Mouse (Mus musculus) C2C12 (cell line): ENCODE data around the gene Cnst.

Experiments used
- CEBPB ChIP-seq: IDR thresholded peaks from one replicate; pipeline ENCODE4 v1.6.1; 2011; ENCODE audit warnings: low read depth, mild to moderate bottlenecking, control low read depth, moderate library complexity
- CTCF ChIP-seq: IDR thresholded peaks from one replicate; pipeline ENCODE4 v1.5.1; 2011; ENCODE audit not compliant: control insufficient read depth, insufficient read depth, insufficient read length
- MYOD1 ChIP-seq: IDR thresholded peaks from one replicate; pipeline ENCODE4 v1.6.1; 2011; ENCODE audit warnings: low read depth; ENCODE audit not compliant: control insufficient read depth, insufficient read length
- MYOG ChIP-seq: IDR thresholded peaks from one replicate; pipeline ENCODE4 v1.6.1; 2011; ENCODE audit not compliant: control insufficient read depth, insufficient read length; ENCODE audit errors: extremely low read depth
- USF1 ChIP-seq: IDR thresholded peaks from one replicate; pipeline ENCODE4 v1.6.1; 2011; ENCODE audit warnings: low read depth, mild to moderate bottlenecking, control low read depth, moderate library complexity

DNA sequence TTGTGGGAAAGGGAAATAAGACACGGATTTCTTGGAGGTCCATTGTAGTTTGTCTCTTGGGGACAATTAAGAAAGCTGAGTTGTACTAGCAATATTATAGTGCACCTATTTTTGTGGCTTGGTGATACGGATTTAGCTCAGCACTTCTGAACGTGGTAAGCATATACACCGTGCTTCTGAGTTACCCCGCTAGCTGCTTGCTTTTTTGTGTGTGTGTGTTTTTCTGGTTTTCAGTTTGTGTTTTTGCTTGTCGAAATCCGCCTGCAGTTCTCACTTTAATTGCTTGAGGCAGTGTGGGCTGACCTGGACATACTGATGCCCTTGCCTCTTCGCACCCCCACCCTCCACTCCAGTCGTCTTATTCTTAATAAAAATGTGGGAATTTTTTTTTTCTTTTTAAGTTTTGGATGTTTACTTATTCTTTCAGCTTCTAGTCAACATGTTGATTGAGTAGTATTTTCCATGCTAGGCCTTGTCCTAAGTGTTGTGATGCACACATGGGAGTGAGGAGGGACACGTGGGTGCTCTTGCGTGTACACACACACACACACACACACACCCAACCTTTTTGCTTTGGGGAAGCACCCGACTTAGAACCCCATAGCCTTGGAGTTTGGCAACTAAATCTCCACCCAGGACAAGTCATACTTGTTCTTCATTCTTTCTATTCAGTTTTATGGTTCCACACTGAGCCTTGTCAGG is 122.8 kb downstream of the Cnst start:
- TF ChIP-seq CTCF (no peak), USF1 (no peak), MYOG (no peak), CEBPB (no peak), MYOD1 (no peak)
